Mouse (Mus musculus) E14TG2a.4 (cell line): ENCODE measurements around the gene Abca7.

Source experiments
- CTCF ChIP-seq: conservative IDR thresholded peaks from 2 replicates; pipeline ENCODE4 v1.5.1; 2014; ENCODE audit warnings: low read length
- NANOG ChIP-seq: IDR thresholded peaks from 2 replicates; pipeline ENCODE4 v1.6.1; 2014; ENCODE audit warnings: borderline replicate concordance, low read length, mixed read lengths

DNA sequence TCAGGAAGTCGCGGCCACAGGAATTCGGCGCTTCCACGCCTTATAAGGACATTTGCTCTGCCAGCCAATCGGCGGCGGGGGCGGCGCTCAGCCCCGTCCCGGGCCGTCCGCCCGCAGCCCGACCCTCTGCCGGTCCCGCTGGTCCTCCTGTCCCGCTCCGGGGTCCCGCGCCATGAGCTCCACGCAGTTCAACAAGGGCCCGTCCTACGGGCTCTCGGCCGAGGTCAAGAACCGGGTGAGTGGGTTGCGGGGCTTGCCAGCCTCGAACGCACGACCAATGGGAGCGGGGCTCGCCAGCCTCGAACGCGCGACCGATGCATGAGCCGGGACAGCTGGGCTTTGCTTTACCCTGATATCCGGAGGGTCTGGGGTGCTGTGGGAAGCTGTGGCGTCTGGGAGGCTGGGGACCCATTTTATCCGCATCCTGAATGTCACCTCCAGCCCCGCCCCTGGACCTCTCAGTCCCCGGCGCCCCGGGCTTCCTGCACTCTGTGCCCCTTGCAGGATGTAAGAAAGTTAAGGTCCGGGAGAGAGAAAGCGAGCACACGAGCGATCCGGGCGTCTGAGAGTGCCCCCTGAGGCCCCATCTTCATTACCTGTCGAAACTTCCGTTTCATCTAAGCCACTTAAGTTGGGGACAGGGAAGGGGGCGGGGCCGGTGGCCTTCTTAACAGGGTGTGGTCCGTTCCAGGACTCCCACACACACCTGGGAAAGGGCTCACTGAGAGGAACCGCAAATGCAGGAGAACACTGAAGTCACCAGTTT, 7.6 kb upstream of the Abca7 start, which contains the start of gene Cnn2:
- TF ChIP-seq CTCF (no peak), NANOG (no peak)
